Mouse (Mus musculus) small intestine, adult 2 months (tissue): ENCODE measurements around the gene Zfp712.

Source experiments
- CTCF ChIP-seq: fragments of 200-500 bp; IDR thresholded peaks from 2 replicates; pipeline ENCODE4 v1.5.1; 2012; ENCODE audit warnings: low read depth, mild to moderate bottlenecking, control low read depth, inconsistent platforms, low read length, moderate library complexity, mixed read lengths; ENCODE audit not compliant: insufficient replicate concordance, insufficient read length; ENCODE audit errors: extremely low read depth
- POLR2A ChIP-seq: fragments of 200-500 bp; IDR thresholded peaks from 2 replicates; pipeline ENCODE4 v1.6.1; 2012; ENCODE audit warnings: low read depth, mild to moderate bottlenecking, control low read depth, inconsistent platforms, low read length, moderate library complexity

DNA sequence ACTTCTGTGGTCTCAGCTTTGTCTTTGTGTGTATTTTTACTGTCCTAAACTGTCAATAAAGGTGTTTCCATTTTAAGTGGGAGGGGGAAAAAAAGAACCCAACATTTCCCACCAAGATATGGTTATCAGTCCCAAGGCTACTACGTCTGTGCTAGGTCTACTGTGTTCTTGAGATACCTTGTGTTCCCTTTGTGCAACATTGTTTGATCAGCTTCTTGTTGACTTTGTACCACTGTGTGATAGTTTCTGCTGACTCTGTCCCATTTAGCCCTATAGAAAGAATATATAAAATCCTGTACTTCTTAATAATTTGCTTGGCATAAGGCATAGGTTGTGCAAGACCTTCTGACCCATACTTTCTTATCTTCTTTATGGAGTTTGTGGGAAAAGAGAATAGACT, 29.2 kb upstream of the Zfp712 start:
- TF ChIP-seq CTCF (no peak), POLR2A (no peak)
